Mouse (Mus musculus): ENCODE measurements around the gene Dus2. TPM values are rescaled to one million over a fixed set of nuclear protein-coding genes. Genes with fewer than 3 reads are reported as not detected.

Gene Dus2
- polyA plus RNA-seq, 1 experiment from 2014 or later = 20.7 TPM

DNA sequence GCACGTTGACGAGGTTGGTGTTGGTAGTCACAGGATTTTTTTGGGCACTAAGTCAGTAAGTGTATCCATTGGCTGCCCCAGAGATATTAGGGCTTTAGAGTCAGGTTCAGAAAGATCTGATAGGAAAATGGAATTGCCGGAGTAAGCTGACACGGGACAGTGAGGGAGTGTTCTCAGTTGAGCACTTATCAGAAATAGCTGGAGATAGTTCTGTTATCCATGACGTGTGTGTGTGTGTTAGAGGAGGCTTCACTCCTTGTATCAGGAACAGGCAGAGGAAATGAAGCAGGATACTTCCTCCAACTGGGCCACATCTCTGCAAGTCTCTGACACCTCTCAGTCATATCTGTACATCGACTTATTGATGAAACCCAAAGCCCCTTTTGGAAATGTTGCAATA, 25.1 kb downstream of the Dus2 start:
- H3K27me3 ChIP-seq = no peaks in the 10 kb centered on the region
- 94% methylated on average over 6 of the region's 6 CpGs for WGBS
- no peak overlapping the region for H3K9ac ChIP-seq
- H3K4me3 ChIP-seq = no peak overlapping the region
- no peaks in the 10 kb centered on the region for H3K9me3 ChIP-seq (replicated peaks)
- H3K36me3 ChIP-seq = peaks cover 18% of the 10 kb centered on the region; the same call in 1 of the 2 replicates
- peaks cover 6% of the 10 kb centered on the region for H3K4me1 ChIP-seq
- H3K27ac ChIP-seq = no peak overlapping the region
- no peak for ATAC-seq (ENCODE audit: low FRiP score)
- H3K4me2 ChIP-seq (replicated peaks) = no peak overlapping the region

DNA sequence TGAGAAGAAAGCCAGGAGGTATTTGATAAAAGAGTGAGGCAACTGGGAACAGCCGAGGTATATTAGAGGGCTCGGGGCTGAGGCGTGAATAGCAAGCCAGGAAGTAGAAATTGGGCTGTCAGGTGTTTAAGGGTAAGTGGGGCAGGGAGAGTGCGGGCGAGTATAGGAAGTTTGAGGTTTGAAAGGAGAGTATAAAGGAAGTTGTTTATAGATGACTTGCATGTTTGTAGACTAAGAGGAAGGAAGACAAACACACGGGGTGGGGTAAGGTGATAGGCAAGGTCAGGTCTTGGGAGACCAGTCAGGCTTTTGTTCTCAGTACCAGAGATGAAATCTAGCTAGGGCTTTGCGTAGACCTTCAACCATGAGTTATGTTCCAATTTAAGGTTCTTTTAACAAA, 26.0 kb downstream of the Dus2 start:
- Histone ChIP-seq H3K9me3 (replicated peaks) (no peaks in the 10 kb centered on the region), H3K27me3 (no peaks in the 10 kb centered on the region), H3K4me3 (no peak overlapping the region), H3K9ac (no peak overlapping the region), H3K27ac (no peak overlapping the region), H3K36me3 (peaks cover 18% of the 10 kb centered on the region; the same call in 1 of the 2 replicates), H3K4me1 (no peaks in the 10 kb centered on the region; the same call in 1 of the 2 replicates), H3K4me2 (replicated peaks) (no peak overlapping the region)
- WGBS = 94% methylated on average over 7 of the region's 7 CpGs
- ATAC-seq (ENCODE audit: low FRiP score) = no peak

DNA sequence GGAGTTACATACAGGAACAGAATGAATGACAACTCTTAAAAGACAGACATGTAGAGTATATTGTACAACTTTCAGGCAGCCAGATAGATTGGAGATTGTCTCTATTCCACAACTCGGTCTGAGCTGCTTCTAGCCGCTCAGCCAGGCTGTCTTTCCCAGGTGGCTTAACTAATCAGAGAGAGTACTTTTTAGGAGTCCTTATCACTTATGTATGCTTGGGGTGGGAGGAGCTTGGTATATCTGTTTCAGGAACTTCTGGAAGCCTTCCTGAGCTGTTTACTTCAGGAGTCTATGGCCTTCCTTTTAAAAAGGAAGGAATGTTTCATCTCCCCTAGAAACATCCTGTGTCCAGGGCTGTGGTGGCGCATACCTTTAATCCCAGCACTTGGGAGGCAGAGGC, 26.9 kb downstream of the Dus2 start:
- no peak overlapping the region for H3K4me2 ChIP-seq (replicated peaks)
- ATAC-seq (ENCODE audit: low FRiP score) = no peak

DNA sequence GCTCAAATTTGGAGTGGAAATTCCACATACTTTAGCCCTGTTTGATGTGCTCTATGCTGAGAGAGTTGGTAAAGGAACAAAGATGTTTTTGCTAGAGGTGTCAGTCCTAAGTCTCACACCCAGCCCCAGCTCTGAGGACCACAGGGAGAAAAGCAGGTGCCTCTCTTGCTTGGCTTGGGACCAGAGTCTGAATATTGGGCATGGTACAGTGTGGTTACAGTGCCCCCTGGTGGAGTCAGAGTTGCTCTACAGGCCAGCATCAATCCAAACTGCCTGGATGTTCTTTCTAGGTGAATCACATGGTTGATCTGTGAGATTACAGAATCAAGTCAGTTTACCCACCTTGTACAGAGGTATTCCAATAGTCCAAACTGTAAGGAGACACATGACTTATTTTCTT, 31.3 kb downstream of the Dus2 start:
- no peaks in the 10 kb centered on the region for H3K27me3 ChIP-seq
- peaks cover 13% of the 10 kb centered on the region for H3K36me3 ChIP-seq
- no peaks in the 10 kb centered on the region for H3K9me3 ChIP-seq (replicated peaks)
- H3K27ac ChIP-seq = no peak overlapping the region
- no peaks in the 10 kb centered on the region for H3K4me1 ChIP-seq
- H3K9ac ChIP-seq = no peak overlapping the region
- no peak for ATAC-seq (ENCODE audit: low FRiP score)
- H3K4me3 ChIP-seq = no peak overlapping the region
- H3K4me2 ChIP-seq (replicated peaks) = no peak overlapping the region

More for the DNA sequence above, 26.9 kb downstream of the Dus2 start:
- Histone ChIP-seq H3K4me1 (no peaks in the 10 kb centered on the region), H3K4me3 (no peak overlapping the region), H3K36me3 (peaks cover 18% of the 10 kb centered on the region; the same call in 1 of the 2 replicates), H3K27me3 (no peaks in the 10 kb centered on the region), H3K27ac (no peak overlapping the region), H3K9me3 (replicated peaks) (no peaks in the 10 kb centered on the region), H3K9ac (no peak overlapping the region)
- 90% methylated on average over 3 of the region's 3 CpGs for WGBS

DNA sequence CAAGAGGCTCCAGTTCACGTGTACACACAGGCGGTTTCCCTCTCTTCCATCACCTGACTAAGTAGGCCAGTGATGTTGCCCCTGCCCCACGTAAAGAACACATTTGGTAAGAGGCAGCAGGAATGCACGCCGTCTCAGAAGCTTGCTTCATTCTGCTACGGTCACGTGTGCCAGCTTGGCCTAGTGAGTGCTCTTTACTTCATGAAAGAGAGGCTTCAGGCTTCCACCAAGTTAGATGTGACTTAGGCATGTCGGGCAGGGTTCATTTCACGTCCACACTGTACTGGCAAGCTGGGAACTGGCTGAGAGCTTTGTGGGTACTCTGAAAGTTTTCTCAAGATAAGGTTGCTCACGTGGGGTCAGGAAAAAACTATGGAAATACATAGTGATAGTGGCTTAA, 47.6 kb downstream of the Dus2 start:
- WGBS = 92% methylated on average over 10 of the region's 10 CpGs
- peaks cover 6% of the 10 kb centered on the region; the same call in 1 of the 2 replicates for H3K36me3 ChIP-seq
- ATAC-seq (ENCODE audit: low FRiP score) = no peak
- H3K9ac ChIP-seq = no peak overlapping the region
- no peaks in the 10 kb centered on the region for H3K27me3 ChIP-seq
- H3K27ac ChIP-seq = no peak overlapping the region
- no peak overlapping the region for H3K4me2 ChIP-seq (replicated peaks)
- H3K4me1 ChIP-seq = no peaks in the 10 kb centered on the region
- H3K9me3 ChIP-seq (replicated peaks) = no peaks in the 10 kb centered on the region
- no peak overlapping the region for H3K4me3 ChIP-seq

DNA sequence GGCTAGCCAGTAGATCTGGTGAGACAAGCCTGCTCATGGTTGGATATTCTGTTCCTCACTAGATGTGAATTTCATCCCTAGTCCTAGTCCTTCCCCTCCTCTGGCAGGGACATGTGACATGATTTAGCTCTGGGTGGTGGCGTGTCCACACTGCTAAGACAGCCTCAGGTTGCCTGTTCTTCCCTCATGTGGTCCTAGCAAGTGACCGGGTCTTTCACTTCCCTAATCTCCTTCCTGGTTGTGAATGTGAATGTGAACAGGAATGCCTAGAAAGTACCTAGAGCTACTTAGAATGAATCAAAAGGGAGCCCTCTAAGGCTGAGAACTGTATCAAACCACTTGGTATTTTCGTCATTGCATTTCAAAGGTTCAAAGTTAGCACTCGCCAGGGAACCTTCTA, 48.5 kb downstream of the Dus2 start:
- peaks cover 6% of the 10 kb centered on the region; the same call in 1 of the 2 replicates for H3K4me1 ChIP-seq
- WGBS = 86% methylated on average over 4 of the region's 4 CpGs
- no peaks in the 10 kb centered on the region for H3K27me3 ChIP-seq
- no peak for ATAC-seq (ENCODE audit: low FRiP score)
- no peak overlapping the region for H3K27ac ChIP-seq
- peaks cover 6% of the 10 kb centered on the region; the same call in 1 of the 2 replicates for H3K36me3 ChIP-seq
- H3K9ac ChIP-seq = no peak overlapping the region
- H3K4me2 ChIP-seq (replicated peaks) = no peak overlapping the region
- no peak overlapping the region for H3K4me3 ChIP-seq
- no peaks in the 10 kb centered on the region for H3K9me3 ChIP-seq (replicated peaks)

DNA sequence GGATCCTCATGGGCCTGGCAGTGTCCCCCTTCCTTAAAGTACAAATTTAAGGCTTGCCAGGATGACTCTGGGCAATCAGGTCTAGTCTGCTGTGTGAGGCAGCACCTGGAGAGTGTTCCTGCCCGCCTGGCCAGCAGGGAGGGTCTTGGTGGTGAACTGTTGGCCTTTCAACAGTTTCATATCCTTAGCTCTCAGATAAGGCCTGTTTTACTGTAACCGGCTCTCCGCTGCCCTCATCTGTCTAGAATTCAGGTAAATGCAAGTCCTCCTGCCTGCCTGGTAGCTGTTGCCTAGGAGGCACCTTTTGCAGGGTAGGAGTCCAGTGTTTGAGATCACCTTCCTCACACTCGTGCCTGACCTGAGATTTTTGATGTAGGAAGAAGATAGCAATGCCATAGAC, 49.1 kb downstream of the Dus2 start:
- Histone ChIP-seq H3K4me2 (replicated peaks) (no peak overlapping the region), H3K9me3 (replicated peaks) (no peaks in the 10 kb centered on the region), H3K4me1 (peaks cover 6% of the 10 kb centered on the region; the same call in 1 of the 2 replicates), H3K27me3 (no peaks in the 10 kb centered on the region), H3K9ac (no peak overlapping the region), H3K27ac (no peak overlapping the region), H3K4me3 (no peak overlapping the region), H3K36me3 (peaks cover 6% of the 10 kb centered on the region; the same call in 1 of the 2 replicates)
- ATAC-seq (ENCODE audit: low FRiP score) = no peak
- WGBS = 75% methylated on average over 4 of the region's 4 CpGs

DNA sequence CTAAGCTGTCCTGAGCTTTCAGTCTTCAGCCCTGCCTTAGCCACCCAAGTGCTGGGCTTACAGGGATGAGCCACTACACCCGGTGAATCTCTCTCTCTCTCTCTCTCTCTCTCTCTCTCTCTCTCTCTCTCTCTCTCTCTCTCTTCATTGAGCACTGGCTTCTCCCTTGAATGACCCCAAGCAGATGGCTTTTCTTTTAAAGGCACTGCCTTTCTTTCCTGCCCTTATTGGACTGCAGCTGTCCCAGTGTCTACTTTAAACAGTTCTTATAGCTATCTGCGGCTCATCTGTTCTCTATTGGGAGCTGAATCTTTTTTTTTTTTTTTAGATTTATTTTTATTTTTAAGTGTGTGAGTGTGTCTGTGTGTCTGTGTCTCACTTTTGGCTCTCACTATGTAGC, 51.9 kb downstream of the Dus2 start:
- WGBS = 74% methylated on average over 2 of the region's 2 CpGs
- Histone ChIP-seq H3K9ac (no peak overlapping the region), H3K36me3 (peaks cover 3% of the 10 kb centered on the region; the same call in 1 of the 2 replicates), H3K27me3 (no peaks in the 10 kb centered on the region), H3K27ac (no peak overlapping the region), H3K4me2 (replicated peaks) (no peak overlapping the region), H3K9me3 (replicated peaks) (no peaks in the 10 kb centered on the region), H3K4me3 (no peak overlapping the region), H3K4me1 (peaks cover 6% of the 10 kb centered on the region; the same call in 1 of the 2 replicates)
- ATAC-seq (ENCODE audit: low FRiP score) = no peak

DNA sequence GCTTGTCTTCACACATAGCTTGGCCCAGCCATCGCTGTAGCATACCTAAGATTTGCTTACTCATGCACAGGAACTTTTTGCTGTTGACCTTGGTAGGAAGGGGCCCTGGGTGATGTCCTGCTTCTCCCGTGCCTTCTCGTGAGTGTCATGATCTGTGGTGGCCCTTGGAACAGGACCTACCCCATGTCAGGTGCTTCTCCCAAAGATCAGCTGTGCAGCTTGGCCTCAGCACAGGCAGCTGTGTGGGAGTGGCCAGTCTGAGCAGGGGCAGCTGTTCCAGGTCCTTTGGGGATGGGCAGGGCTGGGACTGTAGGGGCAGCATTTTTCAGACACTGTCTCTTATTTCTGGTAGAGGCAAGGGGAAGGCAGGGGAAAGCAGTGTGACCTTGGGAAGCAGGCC, 53.0 kb downstream of the Dus2 start:
- no peak overlapping the region for H3K27ac ChIP-seq
- no peak overlapping the region for H3K4me3 ChIP-seq
- H3K4me1 ChIP-seq = peaks cover 6% of the 10 kb centered on the region; the same call in 1 of the 2 replicates
- WGBS = 87% methylated on average over 3 of the region's 3 CpGs
- H3K36me3 ChIP-seq = peaks cover 3% of the 10 kb centered on the region; the same call in 1 of the 2 replicates
- H3K4me2 ChIP-seq (replicated peaks) = no peak overlapping the region
- H3K27me3 ChIP-seq = no peaks in the 10 kb centered on the region
- ATAC-seq (ENCODE audit: low FRiP score) = no peak
- no peaks in the 10 kb centered on the region for H3K9me3 ChIP-seq (replicated peaks)
- no peak overlapping the region for H3K9ac ChIP-seq

DNA sequence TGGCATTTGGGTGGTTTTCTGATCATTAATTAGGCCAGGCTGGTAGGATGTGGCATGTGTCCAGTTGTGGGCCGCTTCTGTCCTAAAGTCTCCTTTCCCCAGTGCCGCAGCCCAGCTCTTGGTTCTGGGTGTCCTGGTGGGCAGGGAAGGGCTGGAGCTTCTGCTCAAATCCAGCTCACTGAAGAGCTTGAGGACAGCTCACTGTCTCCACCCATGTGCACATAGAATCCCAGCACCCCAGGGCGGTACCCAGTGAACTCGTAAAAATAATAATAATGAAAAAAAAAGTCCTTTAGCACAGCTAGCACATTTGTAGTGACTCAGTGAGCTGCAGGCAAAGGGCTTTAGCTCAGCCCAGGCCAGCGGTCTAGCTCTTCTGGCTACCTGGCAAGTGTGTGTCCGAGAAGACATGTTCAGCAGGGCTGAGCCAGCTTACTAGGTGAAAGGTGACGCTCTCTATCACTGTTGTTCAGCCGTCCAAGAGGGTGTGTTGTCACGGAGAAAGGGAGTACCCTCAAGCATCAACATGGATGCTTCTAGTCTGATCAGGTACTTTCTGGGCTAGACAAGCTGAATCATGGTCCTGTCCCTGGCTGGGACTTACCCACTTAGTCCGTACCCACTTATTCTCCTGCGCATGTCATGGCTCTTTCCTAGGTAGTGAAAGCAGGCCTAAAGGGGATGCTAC, 55.9 kb downstream of the Dus2 start:
- Histone ChIP-seq H3K4me3 (no peak overlapping the region), H3K27ac (no peak overlapping the region), H3K4me1 (peaks cover 6% of the 10 kb centered on the region; the same call in 1 of the 2 replicates), H3K9ac (no peak overlapping the region), H3K9me3 (replicated peaks) (no peaks in the 10 kb centered on the region), H3K27me3 (no peaks in the 10 kb centered on the region), H3K4me2 (replicated peaks) (no peak overlapping the region), H3K36me3 (peaks cover 17% of the 10 kb centered on the region)
- ATAC-seq (ENCODE audit: low FRiP score) = no peak
- 96% methylated on average over 11 of the region's 11 CpGs for WGBS

DNA sequence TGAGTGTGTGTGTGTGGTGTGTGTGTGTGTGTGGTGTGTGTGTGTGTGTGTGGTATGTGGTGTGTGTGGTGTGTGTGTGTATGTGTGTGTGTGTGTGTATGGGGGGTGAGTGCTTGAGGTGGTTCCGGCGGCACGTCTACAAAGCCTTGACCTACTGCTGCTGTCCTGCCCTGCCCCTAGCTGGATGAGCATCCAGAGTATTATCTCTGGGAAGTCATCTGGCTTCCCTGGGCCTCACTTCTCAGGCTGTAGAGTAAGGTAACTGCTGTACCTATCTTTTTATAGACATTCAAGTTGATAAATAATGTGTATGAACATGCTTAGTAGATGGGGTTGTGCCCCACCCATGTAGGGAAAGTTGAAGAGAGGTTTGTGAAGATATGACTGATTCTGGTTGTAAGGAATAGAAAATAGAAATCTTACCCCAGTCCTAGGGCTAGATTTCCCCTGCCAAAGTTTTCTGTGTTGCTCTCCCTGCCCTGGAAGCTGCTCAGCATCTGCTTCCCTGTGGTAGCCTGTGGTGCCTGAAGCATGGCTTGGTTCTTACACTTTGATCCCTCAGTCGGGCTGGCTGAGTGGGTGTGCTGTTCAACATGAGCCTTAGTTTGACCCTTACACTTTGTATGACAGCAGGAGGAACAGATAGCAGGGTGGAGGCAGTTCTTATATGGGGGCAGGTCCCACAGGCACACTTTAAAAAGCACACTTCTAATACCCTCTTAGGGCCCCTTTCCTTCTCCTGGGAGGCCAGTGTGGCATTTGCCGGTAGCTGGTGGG, 56.9 kb downstream of the Dus2 start:
- no peak for ATAC-seq (ENCODE audit: low FRiP score)
- Histone ChIP-seq H3K9ac (0 out of 2 replicates have a peak overlapping the region, but pooled peaks have one; percentile 13), H3K4me1 (peaks cover 6% of the 10 kb centered on the region; the same call in 1 of the 2 replicates), H3K4me2 (replicated peaks) (no peak overlapping the region), H3K27me3 (no peaks in the 10 kb centered on the region), H3K9me3 (replicated peaks) (no peaks in the 10 kb centered on the region), H3K36me3 (peaks cover 26% of the 10 kb centered on the region), H3K27ac (no peak overlapping the region), H3K4me3 (no peak overlapping the region)
- 87% methylated on average over 5 of the region's 5 CpGs for WGBS

DNA sequence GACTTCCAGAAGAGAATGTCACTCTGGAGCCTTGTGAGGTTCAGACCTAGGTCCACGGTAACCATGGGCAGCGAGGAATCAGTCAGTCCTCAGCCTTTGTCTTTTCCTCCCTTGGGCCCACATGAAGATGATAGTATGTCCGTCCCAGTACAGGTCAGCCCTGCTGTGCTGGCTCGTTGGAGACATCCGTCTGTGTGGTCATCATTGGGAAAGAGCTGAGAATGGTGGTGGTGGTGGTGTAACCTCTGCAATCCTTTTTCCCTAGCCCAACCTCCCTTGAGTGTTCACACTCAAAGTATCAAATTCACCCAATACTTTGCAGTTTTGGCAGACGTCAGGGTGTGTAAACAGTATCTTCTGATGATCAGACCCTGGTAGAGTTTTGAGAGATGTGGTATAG, 58.7 kb downstream of the Dus2 start:
- no peaks in the 10 kb centered on the region for H3K27me3 ChIP-seq
- no peaks in the 10 kb centered on the region for H3K9me3 ChIP-seq (replicated peaks)
- no peak overlapping the region for H3K9ac ChIP-seq
- no peak overlapping the region for H3K27ac ChIP-seq
- H3K36me3 ChIP-seq = peaks cover 39% of the 10 kb centered on the region
- H3K4me3 ChIP-seq = no peak overlapping the region
- no peak for ATAC-seq (ENCODE audit: low FRiP score)
- H3K4me1 ChIP-seq = no peaks in the 10 kb centered on the region
- 83% methylated on average over 6 of the region's 6 CpGs for WGBS
- H3K4me2 ChIP-seq (replicated peaks) = no peak overlapping the region
